8 mouse cellular contexts compared by ENCODE assay signal in the genomic region with DNA sequence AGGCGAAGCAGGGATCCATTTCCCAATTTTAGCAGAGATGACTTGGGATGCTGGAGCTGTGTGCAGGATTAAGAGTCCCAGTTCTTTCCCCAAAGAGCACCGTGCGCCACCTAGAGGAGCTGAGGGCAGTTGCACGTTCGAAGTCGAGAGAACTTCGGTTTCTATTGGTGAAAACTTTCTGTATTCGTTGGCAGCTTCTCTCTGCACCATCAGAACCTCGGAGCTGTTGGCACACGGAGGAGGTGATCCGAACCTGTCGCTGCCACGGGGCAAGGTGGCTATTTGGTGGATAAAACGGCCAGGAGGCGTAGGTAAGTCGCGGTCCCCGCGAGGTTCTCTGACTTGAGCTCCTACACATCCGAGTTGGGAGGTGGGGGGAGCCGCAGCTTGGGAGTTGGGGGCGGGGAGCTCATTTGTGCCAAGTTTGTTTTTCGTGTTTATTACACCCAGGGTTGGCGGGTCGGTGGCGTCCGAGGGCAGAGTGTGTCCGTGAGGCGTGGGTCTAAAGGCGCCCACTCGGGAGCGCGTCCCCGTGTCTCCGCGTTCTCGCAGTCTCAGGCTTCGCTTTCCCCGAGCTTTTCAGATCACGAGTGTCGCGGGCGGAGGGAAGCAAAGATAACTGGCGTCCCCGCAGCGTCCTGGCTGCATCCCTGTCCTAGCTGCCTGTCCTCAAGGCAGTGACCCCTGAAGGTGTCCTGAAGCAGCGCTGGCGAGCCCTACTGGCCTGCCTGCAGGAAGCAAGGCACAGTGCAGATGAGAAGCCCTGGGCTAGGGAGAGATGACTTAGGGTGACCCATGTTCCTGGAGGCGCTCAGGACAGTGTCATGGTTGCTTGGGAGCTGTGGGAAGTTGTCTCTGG. TPM values are rescaled to one million over a fixed set of nuclear protein-coding genes. Genes with fewer than 3 reads are reported as not detected.
DNase-seq lines count a peak whose midpoint lies in the region; ATAC-seq and TF ChIP-seq lines count a peak whose summit lies in the region.

A gene (plus strand): TSS at position 172 of the 859 bp plus-strand sequence.

- peaks cover 8% of the 10 kb centered on the region; the same call in 1 of the 2 replicates for H3K4me1 ChIP-seq in forebrain, embryonic 13.5 days
- H3K4me1 ChIP-seq in lung, adult 2 months (ENCODE audit: control insufficient read depth, insufficient read depth, low read length): no peaks in the 10 kb centered on the region; the same call in 1 of the 2 replicates

- no peak within 1 kb of the TSS for H3K27ac ChIP-seq in forebrain, embryonic 13.5 days

- H3K4me2 ChIP-seq in forebrain, embryonic 13.5 days: peak within 1 kb of the TSS; percentile 90

- 1% methylated on average over 49 of the region's 49 CpGs for WGBS in forebrain, embryonic 13.5 days
- WGBS in large intestine, adult 2 months: under 1% methylated on average over 49 of the region's 49 CpGs
- 1% methylated on average over 49 of the region's 49 CpGs for WGBS in lung, adult 2 months

- peak within 1 kb of the TSS; percentile 44 for H3K4me3 ChIP-seq in forebrain, embryonic 13.5 days
- peak within 1 kb of the TSS; percentile 88 for H3K4me3 ChIP-seq in lung, adult 2 months (replicated peaks; ENCODE audit: extremely low read depth, low read depth, low read length)

- H3K9me3 ChIP-seq in forebrain, embryonic 13.5 days (replicated peaks): no peaks in the 10 kb centered on the region

- intact Hi-C loops in heart, postnatal 14 days (cut with DNase I): no loop called here

- peak; percentile 22; the same call in 1 of the 2 replicates for TF ChIP-seq POLR2A in lung, adult 2 months (IDR thresholded peaks at IDR 0.05; ENCODE audit: borderline replicate concordance, extremely low read depth, low read depth, low read length)

- H3K27me3 ChIP-seq in forebrain, embryonic 13.5 days: no peaks in the 10 kb centered on the region

- DNase-seq in ES-CJ7 (ENCODE audit: low read depth, low spot score): peak; percentile 87
- peak; percentile 80 to 85 for DNase-seq in heart, postnatal 14 days
- DNase-seq in large intestine, adult 2 months (ENCODE audit: low read depth, low spot score): peak; percentile 68
- DNase-seq in lung, adult 2 months: peak; percentile 74
- peak; percentile 66 for DNase-seq in testis, postnatal 14 days (ENCODE audit: low spot score)

- ATAC-seq in cerebellum, adult (ENCODE audit: insufficient number of reproducible peaks, low FRiP score, low TSS enrichment): peak; percentile 59
- ATAC-seq in forebrain, embryonic 13.5 days: peak; percentile 75
- ATAC-seq in neutrophil, adult 5-6 weeks (ENCODE audit: extremely low read depth, insufficient number of reproducible peaks, low FRiP score, poor library complexity, severe bottlenecking): peak; percentile 65

- H3K9ac ChIP-seq in forebrain, embryonic 13.5 days: peak within 1 kb of the TSS; percentile 63

- peak; percentile 94 for TF ChIP-seq CTCF in lung, adult 2 months (IDR thresholded peaks at IDR 0.05; ENCODE audit: insufficient read depth, low read length)

- no peaks in the 10 kb centered on the region for H3K36me3 ChIP-seq in forebrain, embryonic 13.5 days (ENCODE audit: poor library complexity, severe bottlenecking)

RNA-seq across cellular contexts. Expression of the gene that starts here (rescaled TPM):
- 0.13 and 0.21 TPM in 2 replicates for polyA plus RNA-seq in forebrain, embryonic 13.5 days (2015; fragmentation: Nextera tagmentation; extraction: Ambion mirVana)
- under 1 TPM; 0.65 to 0.73 TPM for total RNA-seq in heart, postnatal 14 days (2021)
- 2.2 and 2.6 TPM in 2 replicates for polyA plus RNA-seq in large intestine, adult 2 months (2012; rRNA removed)
- polyA plus RNA-seq in lung, adult 2 months (2012; rRNA removed): 1.6 and 2.9 TPM in 2 replicates
- 80.9 and 83.6 TPM in 2 replicates for total RNA-seq in neutrophil, adult 5-6 weeks (2017)

Comparison
In these comparisons a context has a peak if more than half of its experiments do, and no peak if none do; other contexts are left out.
1. RNA of the gene that starts here (total RNA-seq): 80.9 to 83.6 TPM in neutrophil, adult 5-6 weeks; 0.65 to 0.73 TPM in heart, postnatal 14 days; every median in the first group is over 10 times any median in the second.
2. Peak in ATAC-seq, H3K4me3 ChIP-seq, H3K9ac ChIP-seq and H3K4me2 ChIP-seq in forebrain, embryonic 13.5 days; RNA of the gene not detected or under 1 TPM.
3. Peak in DNase-seq in heart, postnatal 14 days; RNA of the gene not detected or under 1 TPM.
4. Peak in every context shown above with its lines, with median percentiles within 50 percentile points of each other: DNase-seq and ATAC-seq.